Mouse (Mus musculus) erythroblast, adult 5-6 weeks (primary cell): ENCODE results near the gene Lyrm4. TPM values are rescaled to one million over a fixed set of nuclear protein-coding genes. Genes with fewer than 3 reads are reported as not detected.

Source experiments
- ATAC-seq: replicated peaks from 2 replicates; pipeline ENCODE4 v1.8.0; 2016; ENCODE audit warnings: moderate number of reproducible peaks, mild to moderate bottlenecking, moderate TSS enrichment, inconsistent platforms; ENCODE audit not compliant: poor library complexity, low FRiP score, severe bottlenecking
- total RNA-seq, 2 experiments: library from RNA; stranded (forward) in 1 of 2; stranded (reverse) in 1 of 2; fragments of 150-400 nt in 1 of 2; fragments of 200-764, 138-1000 nt in 1 of 2; gene quantifications; 2 replicates each; pipeline versions ENCODE4 v1.2.3 to v1.2.4; 2015 to 2017; ENCODE audit warnings: low replicate concordance in 2 of 2

Gene Lyrm4
- total RNA-seq (2015; ENCODE audit: low replicate concordance), result 3.8 and 9.6 TPM in 2 replicates
- total RNA-seq (2017; ENCODE audit: low replicate concordance), result 7.2 and 8.5 TPM in 2 replicates

GRCm38 (mm10) chr13:36117143-36118014 is at the start of gene Lyrm4, which contains the start of gene Fars2:
Lyrm4 (minus strand) TSS chr13:36117526.
Fars2 (plus strand) TSS chr13:36117412.
- ATAC-seq, result peak; percentile 91

- no peak for ATAC-seq
These were observed 46.6 kb upstream of the Lyrm4 start for GRCm38 (mm10) chr13:36163898-36164297.

- ATAC-seq, result no peak
These were observed 46.1 kb upstream of the Lyrm4 start for GRCm38 (mm10) chr13:36163411-36163810.

- ATAC-seq, result no peak
These were observed 39.1 kb upstream of the Lyrm4 start for GRCm38 (mm10) chr13:36156340-36156931.

GRCm38 (mm10) chr13:36152728-36153498 is 35.6 kb upstream of the Lyrm4 start:
- no peak for ATAC-seq

GRCm38 (mm10) chr13:36150272-36150671 is 32.9 kb upstream of the Lyrm4 start:
- ATAC-seq, result no peak

- no peak for ATAC-seq
These were observed 32.0 kb upstream of the Lyrm4 start for GRCm38 (mm10) chr13:36149175-36149939.

GRCm38 (mm10) chr13:36145601-36146000 is 28.3 kb upstream of the Lyrm4 start:
- no peak for ATAC-seq

- ATAC-seq, result no peak
These were observed 23.1 kb upstream of the Lyrm4 start for GRCm38 (mm10) chr13:36140247-36141016.

GRCm38 (mm10) chr13:36139703-36140102 is 22.4 kb upstream of the Lyrm4 start:
- no peak for ATAC-seq

- ATAC-seq, result no peak
These were observed 14.8 kb upstream of the Lyrm4 start for GRCm38 (mm10) chr13:36131992-36132649.

- no peak for ATAC-seq
These were observed 14.1 kb upstream of the Lyrm4 start for GRCm38 (mm10) chr13:36131401-36131800.

- ATAC-seq, result no peak
These were observed 12.2 kb upstream of the Lyrm4 start for GRCm38 (mm10) chr13:36129360-36130054.

GRCm38 (mm10) chr13:36120606-36121005 is 3.3 kb upstream of the Lyrm4 start:
- no peak for ATAC-seq

GRCm38 (mm10) chr13:36119684-36120083 is 2.4 kb upstream of the Lyrm4 start:
- ATAC-seq, result no peak

- ATAC-seq, result peak; percentile 60
These were observed 695 bp downstream of the Lyrm4 start for GRCm38 (mm10) chr13:36116520-36117142.

- ATAC-seq, result no peak
These were observed 4.1 kb downstream of the Lyrm4 start for GRCm38 (mm10) chr13:36113181-36113580.
